Mouse (Mus musculus) forebrain, embryonic 14.5 days (tissue): ENCODE measurements around the gene Aftph. TPM values are rescaled to one million over a fixed set of nuclear protein-coding genes. Genes with fewer than 3 reads are reported as not detected.
A peak's percentile ranks its signal among the peaks of the same experiment; 100 is the strongest.

Experiments
- ATAC-seq: fragments of 200-750 bp; cut with Nextera tagmentation; 2 replicates; pipeline ENCODE4 v1.8.0; 2017; ENCODE audit warnings: mild to moderate bottlenecking, moderate library complexity
- DNase-seq: peaks from one replicate; pipeline ENCODE4 v3.0.0-alpha.2; 2015; ENCODE audit warnings: low spot score
- H3K27ac ChIP-seq: fragments of 300-500 bp; sonication (generic); 2 replicates; pipeline ENCODE4 v1.5.1; 2014; ENCODE audit warnings: low read depth, mild to moderate bottlenecking, control low read depth, low read length, moderate library complexity
- H3K27me3 ChIP-seq: fragments of 300-500 bp; sonication (generic); replicated peaks from 2 replicates; pipeline ENCODE4 v1.6.1; 2014; ENCODE audit warnings: low read length, control low read depth, mixed read lengths; ENCODE audit not compliant: control insufficient read depth, insufficient read depth
- H3K36me3 ChIP-seq: fragments of 300-500 bp; sonication (generic); 2 replicates; pipeline ENCODE4 v1.6.1; 2014; ENCODE audit warnings: low read length, control low read depth; ENCODE audit not compliant: control insufficient read depth, insufficient read depth
- H3K4me1 ChIP-seq: fragments of 300-500 bp; sonication (generic); 2 replicates; pipeline ENCODE4 v1.6.1; 2014; ENCODE audit warnings: antibody characterized with exemption, low read length, control low read depth; ENCODE audit not compliant: control insufficient read depth, insufficient read depth
- H3K4me2 ChIP-seq: fragments of 300-500 bp; sonication (generic); 2 replicates; pipeline ENCODE4 v1.6.1; 2014; ENCODE audit warnings: mild to moderate bottlenecking, control low read depth, low read length
- H3K4me3 ChIP-seq: fragments of 300-500 bp; sonication (generic); 2 replicates; pipeline ENCODE4 v1.5.1; 2014; ENCODE audit warnings: low read depth, low read length, control low read depth
- H3K9ac ChIP-seq: fragments of 300-500 bp; sonication (generic); 2 replicates; pipeline ENCODE4 v1.6.1; 2014; ENCODE audit warnings: mild to moderate bottlenecking, low read length, control low read depth, moderate library complexity
- H3K9me3 ChIP-seq: fragments of 300-500 bp; sonication (generic); replicated peaks from 2 replicates; pipeline ENCODE4 v1.6.1; 2016; ENCODE audit warnings: low read length, control low read depth, mixed read lengths; ENCODE audit not compliant: control insufficient read depth
- WGBS: fragments of 180-500 bp; shearing (Covaris S2); extraction: QIAGEN DNeasy Blood & Tissue Kit; methylation state at CpG from one replicate; pipeline ENCODE4 v1.1.7; 2014; 5-methylcytosine and 5-hydroxymethylcytosine counted together
- polyA plus RNA-seq: library from polyadenylated mRNA; unstranded; fragments of >200 nt; fragmentation: Nextera tagmentation; extraction: Ambion mirVana; gene quantifications from 2 replicates; pipeline ENCODE4 v1.2.1, GENCODE M21; 2014

Aftph gene
- polyA plus RNA-seq, 1 experiment from 2014 or later, result 34.3 TPM

- peak overlapping the region; percentile 68 for H3K4me2 ChIP-seq
- DNase-seq (peak; percentile 37), ATAC-seq (peak; percentile 33)
- WGBS, result under 1% methylated on average over 52 of the region's 56 CpGs
- no peaks in the 10 kb centered on the region for H3K9me3 ChIP-seq
- H3K4me1 ChIP-seq, result peaks cover 5% of the 10 kb centered on the region; the same call in 1 of the 2 replicates
- H3K27ac ChIP-seq, result peak overlapping the region; percentile 94
- H3K27me3 ChIP-seq, result no peaks in the 10 kb centered on the region
- H3K9ac ChIP-seq, result peak overlapping the region; percentile 90
- no peaks in the 10 kb centered on the region for H3K36me3 ChIP-seq
- H3K4me3 ChIP-seq, result peak overlapping the region; percentile 96
Observed at GRCm38 (mm10) chr11:20740481-20741200, 748 bp downstream of the Aftph start.

GRCm38 (mm10) chr11:20734066-20734465 is 7.3 kb downstream of the Aftph start:
- Histone ChIP-seq H3K27ac (no peak overlapping the region), H3K4me2 (no peak overlapping the region), H3K4me1 (no peaks in the 10 kb centered on the region), H3K4me3 (no peak overlapping the region), H3K9ac (no peak overlapping the region), H3K27me3 (no peaks in the 10 kb centered on the region), H3K36me3 (no peaks in the 10 kb centered on the region; the same call in 1 of the 2 replicates), H3K9me3 (no peaks in the 10 kb centered on the region)
- no peak for ATAC-seq
- no peak for DNase-seq
- 79% methylated on average over 3 of the region's 3 CpGs for WGBS

- no peaks in the 10 kb centered on the region for H3K9me3 ChIP-seq
- no peak overlapping the region for H3K9ac ChIP-seq
- DNase-seq, result no peak
- no peaks in the 10 kb centered on the region for H3K4me1 ChIP-seq
- H3K27ac ChIP-seq, result no peak overlapping the region
- ATAC-seq, result no peak
- H3K27me3 ChIP-seq, result no peaks in the 10 kb centered on the region
- no peak overlapping the region for H3K4me3 ChIP-seq
- no peaks in the 10 kb centered on the region; the same call in 1 of the 2 replicates for H3K36me3 ChIP-seq
- no peak overlapping the region for H3K4me2 ChIP-seq
- 43% methylated on average over 3 of the region's 3 CpGs for WGBS
Observed at GRCm38 (mm10) chr11:20733486-20734030, 7.8 kb downstream of the Aftph start.

- Histone ChIP-seq H3K9me3 (no peaks in the 10 kb centered on the region), H3K4me1 (no peaks in the 10 kb centered on the region), H3K4me2 (no peak overlapping the region), H3K9ac (no peak overlapping the region), H3K4me3 (no peak overlapping the region), H3K27ac (no peak overlapping the region), H3K27me3 (no peaks in the 10 kb centered on the region), H3K36me3 (peaks cover 20% of the 10 kb centered on the region)
- 81% methylated on average over 1 of the region's 1 CpGs for WGBS
- DNase-seq (no peak), ATAC-seq (no peak)
Observed at GRCm38 (mm10) chr11:20729403-20729802, 12.0 kb downstream of the Aftph start.

GRCm38 (mm10) chr11:20728044-20728443 is 13.3 kb downstream of the Aftph start:
- no peak for ATAC-seq
- H3K9ac ChIP-seq, result no peak overlapping the region
- H3K9me3 ChIP-seq, result no peaks in the 10 kb centered on the region
- H3K27me3 ChIP-seq, result no peaks in the 10 kb centered on the region
- 88% methylated on average over 2 of the region's 2 CpGs for WGBS
- H3K27ac ChIP-seq, result no peak overlapping the region
- DNase-seq, result no peak
- no peaks in the 10 kb centered on the region for H3K4me1 ChIP-seq
- no peak overlapping the region for H3K4me2 ChIP-seq
- peaks cover 21% of the 10 kb centered on the region for H3K36me3 ChIP-seq
- H3K4me3 ChIP-seq, result no peak overlapping the region

- no peaks in the 10 kb centered on the region for H3K27me3 ChIP-seq
- no peak overlapping the region for H3K4me2 ChIP-seq
- no peaks in the 10 kb centered on the region for H3K4me1 ChIP-seq
- H3K4me3 ChIP-seq, result no peak overlapping the region
- no peaks in the 10 kb centered on the region for H3K9me3 ChIP-seq
- H3K9ac ChIP-seq, result no peak overlapping the region
- DNase-seq (no peak), ATAC-seq (no peak)
- H3K27ac ChIP-seq, result no peak overlapping the region
- H3K36me3 ChIP-seq, result peaks cover 26% of the 10 kb centered on the region
- whole genome bisulfite sequencing, result 87% methylated on average over 5 of the region's 5 CpGs
Observed at GRCm38 (mm10) chr11:20723572-20723971, 17.8 kb downstream of the Aftph start.

- no peak for ATAC-seq
- DNase-seq, result peak; percentile 8
- Histone ChIP-seq H3K27ac (no peak overlapping the region), H3K27me3 (no peaks in the 10 kb centered on the region), H3K36me3 (peaks cover 9% of the 10 kb centered on the region; the same call in 1 of the 2 replicates), H3K4me3 (no peak overlapping the region), H3K4me2 (no peak overlapping the region), H3K9me3 (no peaks in the 10 kb centered on the region), H3K4me1 (no peaks in the 10 kb centered on the region), H3K9ac (no peak overlapping the region)
- WGBS, result 50% methylated on average over 9 of the region's 9 CpGs
Observed at GRCm38 (mm10) chr11:20712068-20712671, 29.2 kb downstream of the Aftph start.

- no peaks in the 10 kb centered on the region for H3K27me3 ChIP-seq
- H3K4me2 ChIP-seq, result no peak overlapping the region
- H3K27ac ChIP-seq, result no peak overlapping the region
- 2% methylated on average over 4 of the region's 4 CpGs for WGBS
- H3K36me3 ChIP-seq, result peaks cover 12% of the 10 kb centered on the region
- no peak overlapping the region for H3K9ac ChIP-seq
- no peaks in the 10 kb centered on the region for H3K4me1 ChIP-seq
- no peaks in the 10 kb centered on the region for H3K9me3 ChIP-seq
- DNase-seq (peak; percentile 93), ATAC-seq (peak; percentile 95)
- H3K4me3 ChIP-seq, result no peak overlapping the region
Observed at GRCm38 (mm10) chr11:20691000-20691399, 50.4 kb downstream of the Aftph start.

GRCm38 (mm10) chr11:20681679-20682078 is 59.7 kb downstream of the Aftph start:
- WGBS, result 93% methylated on average over 5 of the region's 5 CpGs
- DNase-seq, result no peak

More at GRCm38 (mm10) chr11:20681679-20682078, 59.7 kb downstream of the Aftph start:
- Histone ChIP-seq H3K27me3 (no peaks in the 10 kb centered on the region), H3K27ac (no peak overlapping the region), H3K4me3 (no peak overlapping the region), H3K4me1 (no peaks in the 10 kb centered on the region), H3K9ac (no peak overlapping the region), H3K36me3 (peaks cover 16% of the 10 kb centered on the region), H3K4me2 (no peak overlapping the region), H3K9me3 (no peaks in the 10 kb centered on the region)
- no peak for ATAC-seq
